Mouse (Mus musculus): Measurements from ENCODE around the gene Noct. TPM values are rescaled to one million over a fixed set of nuclear protein-coding genes. Genes with fewer than 3 reads are reported as not detected.

The Noct gene
- polyA plus RNA-seq, 1 experiment: 8.2 TPM

GRCm38 (mm10) chr3:51238515-51238914 lies 14.3 kb downstream of the Noct start:
- 50% methylated on average over 7 of the region's 7 CpGs for WGBS

GRCm38 (mm10) chr3:51239541-51239940 lies 15.3 kb downstream of the Noct start:
- WGBS: 95% methylated on average over 3 of the region's 3 CpGs
- no peak for TF ChIP-seq POLR2A (IDR thresholded peaks at IDR 0.05; ENCODE audit: borderline replicate concordance, extremely low read depth, low read depth, low read length)
- no peak for TF ChIP-seq CTCF (IDR thresholded peaks at IDR 0.05; ENCODE audit: insufficient read depth, low read length)

More at GRCm38 (mm10) chr3:51238515-51238914, 14.3 kb downstream of the Noct start:
- H3K4me1 ChIP-seq (ENCODE audit: control insufficient read depth, insufficient read depth, low read length): peaks cover 3% of the 10 kb centered on the region
- no peak for DNase-seq
- no peak overlapping the region for H3K4me3 ChIP-seq (replicated peaks; ENCODE audit: extremely low read depth, low read depth, low read length)
- no peak for TF ChIP-seq CTCF (IDR thresholded peaks at IDR 0.05; ENCODE audit: insufficient read depth, low read length)
- no peak for TF ChIP-seq POLR2A (IDR thresholded peaks at IDR 0.05; ENCODE audit: borderline replicate concordance, extremely low read depth, low read depth, low read length)

GRCm38 (mm10) chr3:51247704-51248103 lies 23.5 kb downstream of the Noct start:
- H3K4me3 ChIP-seq (replicated peaks; ENCODE audit: extremely low read depth, low read depth, low read length): no peak overlapping the region

More at GRCm38 (mm10) chr3:51239541-51239940, 15.3 kb downstream of the Noct start:
- Histone ChIP-seq H3K4me3 (replicated peaks; ENCODE audit: extremely low read depth, low read depth, low read length) (no peak overlapping the region), H3K4me1 (ENCODE audit: control insufficient read depth, insufficient read depth, low read length) (no peaks in the 10 kb centered on the region)
- DNase-seq: no peak

GRCm38 (mm10) chr3:51248600-51248999 lies 24.4 kb downstream of the Noct start:
- Histone ChIP-seq H3K4me3 (replicated peaks; ENCODE audit: extremely low read depth, low read depth, low read length) (no peak overlapping the region), H3K4me1 (ENCODE audit: control insufficient read depth, insufficient read depth, low read length) (no peaks in the 10 kb centered on the region)
- TF ChIP-seq CTCF (IDR thresholded peaks at IDR 0.05; ENCODE audit: insufficient read depth, low read length): no peak
- 90% methylated on average over 6 of the region's 6 CpGs for WGBS
- DNase-seq: no peak

More at GRCm38 (mm10) chr3:51247704-51248103, 23.5 kb downstream of the Noct start:
- no peak for DNase-seq
- 69% methylated on average over 16 of the region's 16 CpGs for WGBS
- no peaks in the 10 kb centered on the region for H3K4me1 ChIP-seq (ENCODE audit: control insufficient read depth, insufficient read depth, low read length)
- no peak for TF ChIP-seq POLR2A (IDR thresholded peaks at IDR 0.05; ENCODE audit: borderline replicate concordance, extremely low read depth, low read depth, low read length)
- no peak for TF ChIP-seq CTCF (IDR thresholded peaks at IDR 0.05; ENCODE audit: insufficient read depth, low read length)

GRCm38 (mm10) chr3:51249460-51249859 lies 25.2 kb downstream of the Noct start:
- no peak for DNase-seq
- 63% methylated on average over 11 of the region's 11 CpGs for WGBS

GRCm38 (mm10) chr3:51249866-51250265 lies 25.6 kb downstream of the Noct start:
- DNase-seq: no peak
- Histone ChIP-seq H3K4me3 (replicated peaks; ENCODE audit: extremely low read depth, low read depth, low read length) (no peak overlapping the region), H3K4me1 (ENCODE audit: control insufficient read depth, insufficient read depth, low read length) (no peaks in the 10 kb centered on the region)
- TF ChIP-seq CTCF (IDR thresholded peaks at IDR 0.05; ENCODE audit: insufficient read depth, low read length) (no peak), POLR2A (IDR thresholded peaks at IDR 0.05; ENCODE audit: borderline replicate concordance, extremely low read depth, low read depth, low read length) (no peak)
- 91% methylated on average over 13 of the region's 13 CpGs for WGBS

More at GRCm38 (mm10) chr3:51249460-51249859, 25.2 kb downstream of the Noct start:
- Histone ChIP-seq H3K4me1 (ENCODE audit: control insufficient read depth, insufficient read depth, low read length) (no peaks in the 10 kb centered on the region), H3K4me3 (replicated peaks; ENCODE audit: extremely low read depth, low read depth, low read length) (no peak overlapping the region)
- TF ChIP-seq CTCF (IDR thresholded peaks at IDR 0.05; ENCODE audit: insufficient read depth, low read length): no peak
- TF ChIP-seq POLR2A (IDR thresholded peaks at IDR 0.05; ENCODE audit: borderline replicate concordance, extremely low read depth, low read depth, low read length): no peak

GRCm38 (mm10) chr3:51251057-51251456 lies 26.8 kb downstream of the Noct start:
- Histone ChIP-seq H3K4me3 (replicated peaks; ENCODE audit: extremely low read depth, low read depth, low read length) (no peak overlapping the region), H3K4me1 (ENCODE audit: control insufficient read depth, insufficient read depth, low read length) (no peaks in the 10 kb centered on the region)
- DNase-seq: no peak
- 72% methylated on average over 5 of the region's 5 CpGs for WGBS
- no peak for TF ChIP-seq POLR2A (IDR thresholded peaks at IDR 0.05; ENCODE audit: borderline replicate concordance, extremely low read depth, low read depth, low read length)
- TF ChIP-seq CTCF (IDR thresholded peaks at IDR 0.05; ENCODE audit: insufficient read depth, low read length): no peak

- DNase-seq: no peak
- WGBS: 96% methylated on average over 1 of the region's 1 CpGs
- TF ChIP-seq POLR2A (IDR thresholded peaks at IDR 0.05; ENCODE audit: borderline replicate concordance, extremely low read depth, low read depth, low read length): no peak
- H3K4me3 ChIP-seq (replicated peaks; ENCODE audit: extremely low read depth, low read depth, low read length): no peak overlapping the region
- no peaks in the 10 kb centered on the region for H3K4me1 ChIP-seq (ENCODE audit: control insufficient read depth, insufficient read depth, low read length)
Observed at GRCm38 (mm10) chr3:51252223-51252622, 28.0 kb downstream of the Noct start.

GRCm38 (mm10) chr3:51252689-51253402 lies 28.6 kb downstream of the Noct start:
- TF ChIP-seq CTCF (IDR thresholded peaks at IDR 0.05; ENCODE audit: insufficient read depth, low read length): no peak
- no peak for TF ChIP-seq POLR2A (IDR thresholded peaks at IDR 0.05; ENCODE audit: borderline replicate concordance, extremely low read depth, low read depth, low read length)
- WGBS: 84% methylated on average over 12 of the region's 12 CpGs

GRCm38 (mm10) chr3:51254784-51255183 lies 30.5 kb downstream of the Noct start:
- DNase-seq: no peak
- Histone ChIP-seq H3K4me1 (ENCODE audit: control insufficient read depth, insufficient read depth, low read length) (no peaks in the 10 kb centered on the region), H3K4me3 (replicated peaks; ENCODE audit: extremely low read depth, low read depth, low read length) (no peak overlapping the region)
- 80% methylated on average over 7 of the region's 7 CpGs for WGBS
- TF ChIP-seq POLR2A (IDR thresholded peaks at IDR 0.05; ENCODE audit: borderline replicate concordance, extremely low read depth, low read depth, low read length) (no peak), CTCF (IDR thresholded peaks at IDR 0.05; ENCODE audit: insufficient read depth, low read length) (no peak)

More at GRCm38 (mm10) chr3:51252689-51253402, 28.6 kb downstream of the Noct start:
- H3K4me3 ChIP-seq (replicated peaks; ENCODE audit: extremely low read depth, low read depth, low read length): no peak overlapping the region
- no peak for DNase-seq
- no peaks in the 10 kb centered on the region for H3K4me1 ChIP-seq (ENCODE audit: control insufficient read depth, insufficient read depth, low read length)
